Comparison of ENCODE assay signal across 15 mouse cellular contexts in genomic region chr1:125216192-125216591, GRCm38 (mm10).
DNase-seq lines count a peak whose midpoint lies in the region; ATAC-seq lines count a peak whose summit lies in the region.
"Had no signal": no experiment of that assay in that cellular context is flagged by ENCODE, and none has a peak within 500 bp of the region (broad histone marks: within the 10 kb centered on the region; RNA-seq: fewer than 3 reads in every experiment).

No protein-coding gene starts in this region.

- H3K27ac ChIP-seq in forebrain, embryonic 11.5 days (ENCODE audit: low read depth, low read length) = no peak overlapping the region
- no peak overlapping the region for H3K27ac ChIP-seq in forebrain, embryonic 10.5 days
- H3K27ac ChIP-seq in neural tube, embryonic 14.5 days (ENCODE audit: low read depth, low read length) = no peak overlapping the region
- H3K27ac ChIP-seq in hindbrain, embryonic 16.5 days (ENCODE audit: low read depth, low read length) = no peak overlapping the region
- H3K27ac ChIP-seq: embryonic facial prominence, embryonic 15.5 days; stomach, embryonic 15.5 days had no signal

- H3K27me3 ChIP-seq in forebrain, embryonic 11.5 days (ENCODE audit: control insufficient read depth, insufficient read depth, low read length) = no peaks in the 10 kb centered on the region
- no peaks in the 10 kb centered on the region for H3K27me3 ChIP-seq in forebrain, embryonic 10.5 days (ENCODE audit: poor library complexity, severe bottlenecking)
- no peaks in the 10 kb centered on the region for H3K27me3 ChIP-seq in neural tube, embryonic 14.5 days (ENCODE audit: control insufficient read depth, insufficient read depth, low read length)
- no peaks in the 10 kb centered on the region for H3K27me3 ChIP-seq in hindbrain, embryonic 16.5 days (replicated peaks; ENCODE audit: control insufficient read depth, insufficient read depth, low read length)
- H3K27me3 ChIP-seq: embryonic facial prominence, embryonic 15.5 days; heart, embryonic 12.5 days; stomach, embryonic 15.5 days had no signal

- H3K36me3 ChIP-seq in forebrain, embryonic 11.5 days (ENCODE audit: control insufficient read depth, insufficient read depth, low read length) = no peaks in the 10 kb centered on the region
- H3K36me3 ChIP-seq in forebrain, embryonic 10.5 days (replicated peaks) = no peaks in the 10 kb centered on the region
- no peaks in the 10 kb centered on the region for H3K36me3 ChIP-seq in neural tube, embryonic 14.5 days (ENCODE audit: control insufficient read depth, insufficient read depth, low read length)
- no peaks in the 10 kb centered on the region for H3K36me3 ChIP-seq in hindbrain, embryonic 16.5 days (ENCODE audit: control insufficient read depth, insufficient read depth, low read length)
- H3K36me3 ChIP-seq: embryonic facial prominence, embryonic 15.5 days; heart, embryonic 12.5 days; stomach, embryonic 15.5 days had no signal

- no peak overlapping the region for H3K4me3 ChIP-seq in forebrain, embryonic 11.5 days (ENCODE audit: low read depth, low read length)
- no peak overlapping the region for H3K4me3 ChIP-seq in forebrain, embryonic 10.5 days
- no peak overlapping the region for H3K4me3 ChIP-seq in neural tube, embryonic 14.5 days (ENCODE audit: low read depth, low read length)
- H3K4me3 ChIP-seq in hindbrain, embryonic 16.5 days (ENCODE audit: low read length) = no peak overlapping the region
- H3K4me3 ChIP-seq: embryonic facial prominence, embryonic 15.5 days; heart, embryonic 12.5 days; stomach, embryonic 15.5 days had no signal

- 78% methylated on average over 6 of the region's 6 CpGs for WGBS in forebrain, embryonic 11.5 days
- WGBS in forebrain, embryonic 10.5 days = 90% methylated on average over 6 of the region's 6 CpGs
- 73% methylated on average over 6 of the region's 6 CpGs for WGBS in neural tube, embryonic 14.5 days
- 58% methylated on average over 6 of the region's 6 CpGs for WGBS in hindbrain, embryonic 16.5 days

- no peak overlapping the region for H3K9ac ChIP-seq in forebrain, embryonic 11.5 days (ENCODE audit: low read length)
- no peak overlapping the region for H3K9ac ChIP-seq in neural tube, embryonic 14.5 days (replicated peaks; ENCODE audit: low read depth, low read length)
- H3K9ac ChIP-seq in hindbrain, embryonic 16.5 days (ENCODE audit: low read depth, low read length) = no peak overlapping the region
- H3K9ac ChIP-seq: embryonic facial prominence, embryonic 15.5 days; heart, embryonic 12.5 days; stomach, embryonic 15.5 days had no signal

- no peak for DNase-seq in forebrain, embryonic 11.5 days (ENCODE audit: low spot score)
- no peak for DNase-seq in forebrain, embryonic 10.5 days (ENCODE audit: extremely low spot score, low spot score)
- no peak for DNase-seq in neural tube, embryonic 10.5 days (ENCODE audit: extremely low spot score, low spot score)
- no peak for DNase-seq in spleen, postnatal 10 days (ENCODE audit: low spot score in 2 of 2)
- DNase-seq in adrenal gland, adult 18-20 months (ENCODE audit: low spot score in 2 of 2) = no peak
- DNase-seq: cerebellum, adult 11 months; gastrocnemius, postnatal 14 days; kidney, adult 18-20 months; kidney, postnatal 25 days; lung, postnatal 14 days had no signal

- H3K4me1 ChIP-seq in forebrain, embryonic 11.5 days (replicated peaks; ENCODE audit: control insufficient read depth, insufficient read depth, low read length) = no peaks in the 10 kb centered on the region
- H3K4me1 ChIP-seq in forebrain, embryonic 10.5 days = no peaks in the 10 kb centered on the region
- H3K4me1 ChIP-seq in neural tube, embryonic 14.5 days (ENCODE audit: control insufficient read depth, insufficient read depth, low read length) = no peaks in the 10 kb centered on the region
- no peaks in the 10 kb centered on the region for H3K4me1 ChIP-seq in hindbrain, embryonic 16.5 days (ENCODE audit: control insufficient read depth, insufficient read depth, low read depth, low read length)
- H3K4me1 ChIP-seq: embryonic facial prominence, embryonic 15.5 days; heart, embryonic 12.5 days; stomach, embryonic 15.5 days had no signal

- H3K4me2 ChIP-seq in forebrain, embryonic 11.5 days (ENCODE audit: low read depth, low read length, severe bottlenecking) = no peak overlapping the region
- H3K4me2 ChIP-seq in neural tube, embryonic 14.5 days (ENCODE audit: low read depth, low read length) = no peak overlapping the region
- no peak overlapping the region for H3K4me2 ChIP-seq in hindbrain, embryonic 16.5 days (ENCODE audit: low read length)
- H3K4me2 ChIP-seq: embryonic facial prominence, embryonic 15.5 days; heart, embryonic 12.5 days; stomach, embryonic 15.5 days had no signal

- peak; percentile 51 for ATAC-seq in forebrain, embryonic 11.5 days (replicated peaks; ENCODE audit: low FRiP score)
- ATAC-seq in neural tube, embryonic 14.5 days (ENCODE audit: low read depth) = peak; percentile 44; the same call in 1 of the 2 replicates
- ATAC-seq in hindbrain, embryonic 16.5 days = peak; percentile 91

- no peaks in the 10 kb centered on the region for H3K9me3 ChIP-seq in forebrain, embryonic 11.5 days (ENCODE audit: control insufficient read depth, low read length)
- H3K9me3 ChIP-seq in forebrain, embryonic 10.5 days = no peaks in the 10 kb centered on the region
- H3K9me3 ChIP-seq in neural tube, embryonic 14.5 days (ENCODE audit: control insufficient read depth, low read length) = no peaks in the 10 kb centered on the region
- H3K9me3 ChIP-seq in hindbrain, embryonic 16.5 days (ENCODE audit: control insufficient read depth, low read length) = no peaks in the 10 kb centered on the region
- H3K9me3 ChIP-seq: embryonic facial prominence, embryonic 15.5 days; stomach, embryonic 15.5 days had no signal
